Mouse (Mus musculus): ENCODE data around the gene Igf2. TPM values are rescaled to one million over a fixed set of nuclear protein-coding genes. Genes with fewer than 3 reads are reported as not detected.
A peak's percentile ranks its signal among the peaks of the same experiment; 100 is the strongest.

Gene Igf2
- polyA plus RNA-seq, 1 experiment from 2014 or later: 696 TPM

DNA sequence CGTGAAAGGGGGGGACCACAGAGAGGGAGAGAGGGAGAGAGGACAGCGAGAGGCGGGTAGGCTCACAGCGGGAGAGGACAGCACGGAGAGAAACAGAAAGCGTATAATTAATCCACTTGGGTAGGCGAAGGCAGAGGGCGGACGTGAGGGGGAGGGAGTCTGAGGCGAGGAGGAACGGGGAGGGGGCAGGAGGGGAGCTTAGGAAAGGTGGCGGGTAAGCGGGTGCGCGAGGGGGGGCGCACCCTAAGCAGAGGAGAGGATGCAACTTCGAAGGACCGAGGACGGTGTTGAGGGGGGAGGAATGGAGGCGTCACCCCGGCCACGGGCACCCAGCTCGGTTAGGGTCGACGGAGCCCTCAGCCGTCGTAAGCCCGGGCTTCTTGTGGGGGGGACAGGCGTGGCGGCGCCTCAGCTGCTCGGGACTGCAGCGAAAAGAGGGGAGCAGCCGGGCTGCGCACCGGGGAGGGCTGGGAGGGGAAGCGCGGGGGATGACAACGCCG lies 7.9 kb downstream of the Igf2 start:
- Histone ChIP-seq H3K36me3 (peaks cover 15% of the 10 kb centered on the region), H3K27ac (peak overlapping the region; percentile 93), H3K9me3 (replicated peaks) (no peaks in the 10 kb centered on the region), H3K4me3 (replicated peaks) (peak overlapping the region; percentile 61), H3K4me2 (peak overlapping the region; percentile 78), H3K4me1 (peaks cover 72% of the 10 kb centered on the region), H3K9ac (peak overlapping the region; percentile 71), H3K27me3 (peaks cover 98% of the 10 kb centered on the region)
- no peak for ATAC-seq (replicated peaks; ENCODE audit: low FRiP score)
- 0% methylated on average over 39 of the region's 40 CpGs for WGBS

- H3K9me3 ChIP-seq (replicated peaks): no peaks in the 10 kb centered on the region
- no peak for ATAC-seq (replicated peaks; ENCODE audit: low FRiP score)
- under 1% methylated on average over 34 of the region's 34 CpGs for WGBS
Observed at GRCm38 (mm10) chr7:142657821-142658614, 8.6 kb downstream of the Igf2 start.

GRCm38 (mm10) chr7:142657341-142657791 lies 9.2 kb downstream of the Igf2 start:
- Histone ChIP-seq H3K4me3 (replicated peaks) (peak overlapping the region; percentile 61), H3K4me1 (peaks cover 67% of the 10 kb centered on the region), H3K36me3 (peaks cover 26% of the 10 kb centered on the region), H3K4me2 (peak overlapping the region; percentile 78), H3K27ac (peak overlapping the region; percentile 93), H3K9ac (peak overlapping the region; percentile 71), H3K9me3 (replicated peaks) (no peaks in the 10 kb centered on the region), H3K27me3 (peaks cover 92% of the 10 kb centered on the region)
- ATAC-seq (replicated peaks; ENCODE audit: low FRiP score): peak; percentile 26; the same call in 1 of the 2 replicates
- WGBS: 3% methylated on average over 8 of the region's 9 CpGs

More at GRCm38 (mm10) chr7:142657821-142658614, 8.6 kb downstream of the Igf2 start:
- H3K36me3 ChIP-seq: peaks cover 20% of the 10 kb centered on the region
- peak overlapping the region; percentile 93 for H3K27ac ChIP-seq
- peak overlapping the region; percentile 61 for H3K4me3 ChIP-seq (replicated peaks)
- H3K4me2 ChIP-seq: peak overlapping the region; percentile 78
- H3K4me1 ChIP-seq: peaks cover 67% of the 10 kb centered on the region
- H3K9ac ChIP-seq: peak overlapping the region; percentile 71
- peaks cover 96% of the 10 kb centered on the region for H3K27me3 ChIP-seq

GRCm38 (mm10) chr7:142656055-142656454 lies 10.6 kb downstream of the Igf2 start:
- peak; percentile 17; the same call in 1 of the 2 replicates for ATAC-seq (replicated peaks; ENCODE audit: low FRiP score)
- Histone ChIP-seq H3K4me1 (peaks cover 65% of the 10 kb centered on the region), H3K4me2 (peak overlapping the region; percentile 78), H3K27me3 (peaks cover 80% of the 10 kb centered on the region), H3K36me3 (peaks cover 36% of the 10 kb centered on the region), H3K9ac (peak overlapping the region; percentile 45), H3K27ac (no peak overlapping the region), H3K4me3 (replicated peaks) (peak overlapping the region; percentile 61), H3K9me3 (replicated peaks) (no peaks in the 10 kb centered on the region)
- WGBS: 25% methylated on average over 4 of the region's 4 CpGs

GRCm38 (mm10) chr7:142655633-142656032 lies 11.0 kb downstream of the Igf2 start:
- Histone ChIP-seq H3K27me3 (peaks cover 76% of the 10 kb centered on the region), H3K9ac (peak overlapping the region; percentile 36), H3K36me3 (peaks cover 38% of the 10 kb centered on the region), H3K4me2 (peak overlapping the region; percentile 78), H3K27ac (no peak overlapping the region), H3K9me3 (replicated peaks) (no peaks in the 10 kb centered on the region), H3K4me1 (peaks cover 61% of the 10 kb centered on the region), H3K4me3 (replicated peaks) (peak overlapping the region; percentile 61)
- WGBS: 6% methylated on average over 11 of the region's 11 CpGs
- ATAC-seq (replicated peaks; ENCODE audit: low FRiP score): no peak

- Histone ChIP-seq H3K4me3 (replicated peaks) (no peak overlapping the region), H3K36me3 (peaks cover 38% of the 10 kb centered on the region), H3K9ac (no peak overlapping the region), H3K4me1 (peaks cover 42% of the 10 kb centered on the region), H3K9me3 (replicated peaks) (no peaks in the 10 kb centered on the region), H3K27ac (0 out of 2 replicates have a peak overlapping the region, but pooled peaks have one; percentile 3), H3K4me2 (0 out of 2 replicates have a peak overlapping the region, but pooled peaks have one; percentile 78), H3K27me3 (peaks cover 57% of the 10 kb centered on the region)
- ATAC-seq (replicated peaks; ENCODE audit: low FRiP score): no peak
- 22% methylated on average over 18 of the region's 18 CpGs for WGBS
Observed at GRCm38 (mm10) chr7:142653726-142654125, 12.9 kb downstream of the Igf2 start.

GRCm38 (mm10) chr7:142646676-142647075 lies 19.9 kb downstream of the Igf2 start:
- Histone ChIP-seq H3K27ac (no peak overlapping the region), H3K4me2 (no peak overlapping the region), H3K9me3 (replicated peaks) (no peaks in the 10 kb centered on the region), H3K27me3 (no peaks in the 10 kb centered on the region), H3K36me3 (peaks cover 8% of the 10 kb centered on the region), H3K4me3 (replicated peaks) (no peak overlapping the region), H3K9ac (no peak overlapping the region), H3K4me1 (no peaks in the 10 kb centered on the region)
- ATAC-seq (replicated peaks; ENCODE audit: low FRiP score): no peak; the same call in 1 of the 2 replicates
- WGBS: 37% methylated on average over 6 of the region's 6 CpGs

DNA sequence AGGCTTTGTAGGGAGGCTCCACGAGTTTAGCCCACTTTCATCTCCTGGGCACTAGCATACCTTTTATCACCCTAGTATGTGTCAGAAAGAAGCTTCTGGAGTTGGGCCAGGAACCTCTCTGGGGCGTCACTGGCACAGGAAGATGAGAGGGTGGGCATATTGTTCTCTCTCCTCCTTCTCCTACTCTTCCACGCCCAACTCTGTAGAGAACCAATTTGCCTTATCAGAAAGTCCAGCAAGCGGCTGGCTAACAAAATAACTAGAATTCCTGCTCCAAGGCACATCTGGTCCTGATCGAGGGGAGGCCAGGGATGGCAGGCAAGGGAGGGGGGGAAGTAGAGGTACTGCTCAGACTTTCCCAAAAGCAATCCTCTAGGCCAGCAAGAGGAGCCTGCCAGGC lies 21.6 kb downstream of the Igf2 start:
- H3K27me3 ChIP-seq: no peaks in the 10 kb centered on the region
- H3K9ac ChIP-seq: no peak overlapping the region
- ATAC-seq (replicated peaks; ENCODE audit: low FRiP score): no peak
- no peaks in the 10 kb centered on the region for H3K9me3 ChIP-seq (replicated peaks)
- H3K27ac ChIP-seq: no peak overlapping the region
- H3K4me3 ChIP-seq (replicated peaks): no peak overlapping the region
- no peaks in the 10 kb centered on the region for H3K36me3 ChIP-seq
- WGBS: 51% methylated on average over 5 of the region's 5 CpGs
- no peak overlapping the region for H3K4me2 ChIP-seq
- no peaks in the 10 kb centered on the region for H3K4me1 ChIP-seq

- no peaks in the 10 kb centered on the region for H3K36me3 ChIP-seq
- no peaks in the 10 kb centered on the region for H3K9me3 ChIP-seq (replicated peaks)
- H3K4me2 ChIP-seq: no peak overlapping the region
- no peaks in the 10 kb centered on the region for H3K27me3 ChIP-seq
- no peak overlapping the region for H3K9ac ChIP-seq
- ATAC-seq (replicated peaks; ENCODE audit: low FRiP score): no peak
- no peak overlapping the region for H3K4me3 ChIP-seq (replicated peaks)
- no peak overlapping the region for H3K27ac ChIP-seq
- peaks cover 9% of the 10 kb centered on the region; the same call in 1 of the 2 replicates for H3K4me1 ChIP-seq
Observed at GRCm38 (mm10) chr7:142636178-142636577, 30.4 kb downstream of the Igf2 start.

GRCm38 (mm10) chr7:142630691-142631090 lies 35.9 kb downstream of the Igf2 start:
- Histone ChIP-seq H3K27ac (no peak overlapping the region), H3K4me1 (no peaks in the 10 kb centered on the region), H3K9me3 (replicated peaks) (no peaks in the 10 kb centered on the region), H3K4me3 (replicated peaks) (no peak overlapping the region), H3K4me2 (no peak overlapping the region), H3K36me3 (no peaks in the 10 kb centered on the region), H3K9ac (no peak overlapping the region), H3K27me3 (no peaks in the 10 kb centered on the region)
- 82% methylated on average over 10 of the region's 10 CpGs for WGBS
- ATAC-seq (replicated peaks; ENCODE audit: low FRiP score): no peak

DNA sequence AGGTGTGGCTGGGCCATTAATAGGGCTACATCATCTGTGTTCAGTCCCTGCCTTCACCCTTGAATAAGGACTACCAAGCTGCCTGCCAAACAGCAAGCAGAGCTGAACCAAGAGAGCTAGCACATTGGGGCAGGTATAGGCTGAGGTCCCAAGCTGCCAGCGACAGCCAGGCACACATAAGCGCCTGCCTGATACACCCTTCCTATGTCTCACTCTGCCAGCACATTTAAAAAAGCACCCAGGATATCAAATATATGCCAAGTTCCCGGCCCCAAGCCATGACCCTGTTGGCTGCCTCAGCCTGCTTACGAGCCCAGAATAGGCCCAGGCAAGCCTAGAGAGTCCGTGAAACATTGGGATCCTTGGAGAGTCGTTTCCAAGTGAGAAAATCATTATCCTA lies 36.8 kb downstream of the Igf2 start:
- 79% methylated on average over 6 of the region's 6 CpGs for WGBS
- no peak for ATAC-seq (replicated peaks; ENCODE audit: low FRiP score)

DNA sequence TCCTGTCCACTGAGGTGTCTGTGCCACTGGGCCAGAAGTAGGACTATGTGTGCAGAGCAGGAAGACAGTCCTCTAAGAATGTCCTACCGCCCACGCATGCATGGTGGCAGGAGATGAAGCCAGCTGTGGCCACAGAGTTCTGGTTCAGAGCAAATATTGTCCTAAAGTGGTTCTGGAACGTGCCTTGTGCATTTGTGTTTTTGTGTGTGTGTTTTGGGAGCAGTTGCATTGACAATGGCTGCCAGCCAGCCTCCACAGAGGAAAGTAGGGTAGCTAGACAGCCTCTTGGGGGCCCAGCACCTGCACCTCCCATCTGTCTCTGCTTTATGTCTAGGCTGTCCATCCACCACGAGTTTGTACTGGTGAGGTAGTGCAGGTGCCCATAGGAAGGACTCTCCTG lies 44.4 kb downstream of the Igf2 start:
- H3K9ac ChIP-seq: no peak overlapping the region
- no peaks in the 10 kb centered on the region for H3K4me1 ChIP-seq
- H3K36me3 ChIP-seq: no peaks in the 10 kb centered on the region
- H3K27ac ChIP-seq: no peak overlapping the region
- WGBS: 74% methylated on average over 4 of the region's 4 CpGs
- H3K4me2 ChIP-seq: no peak overlapping the region
- no peak overlapping the region for H3K4me3 ChIP-seq (replicated peaks)
- H3K27me3 ChIP-seq: no peaks in the 10 kb centered on the region
- no peaks in the 10 kb centered on the region for H3K9me3 ChIP-seq (replicated peaks)
- ATAC-seq (replicated peaks; ENCODE audit: low FRiP score): no peak

More for the DNA sequence above, 36.8 kb downstream of the Igf2 start:
- no peaks in the 10 kb centered on the region for H3K27me3 ChIP-seq
- H3K27ac ChIP-seq: no peak overlapping the region
- no peaks in the 10 kb centered on the region for H3K4me1 ChIP-seq
- no peaks in the 10 kb centered on the region for H3K36me3 ChIP-seq
- H3K9ac ChIP-seq: no peak overlapping the region
- no peaks in the 10 kb centered on the region for H3K9me3 ChIP-seq (replicated peaks)
- H3K4me3 ChIP-seq (replicated peaks): no peak overlapping the region
- no peak overlapping the region for H3K4me2 ChIP-seq
